Mouse (Mus musculus) activated CD4-positive, CD25-positive, alpha-beta regulatory T cell (primary cell): ENCODE results near the gene Cdk2ap2. TPM values are rescaled to one million over a fixed set of nuclear protein-coding genes. Genes with fewer than 3 reads are reported as not detected.

Experiments
- polyA plus RNA-seq, 2 experiments: library from polyadenylated mRNA; unstranded; fragments of 100-300 nt; shearing (Covaris generic); gene quantifications; one replicate each; pipeline ENCODE4 v1.2.1; 2017

Gene Cdk2ap2
- polyA plus RNA-seq = 100 to 1,000 TPM; 721 to 747 TPM

GRCm38 (mm10) chr19:4096642-4097440, at the start of gene Cdk2ap2:
TSS of gene Cdk2ap2 (plus strand) at chr19:4097182.

GRCm38 (mm10) chr19:4059069-4059740, 37.8 kb upstream of the Cdk2ap2 start, which contains the start of gene Gstp3:
TSS of gene Gstp3 (minus strand) at chr19:4059569.

GRCm38 (mm10) chr19:4081394-4081793, 15.6 kb upstream of the Cdk2ap2 start, which contains the start of gene Cabp2:
TSS of gene Cabp2 (plus strand) at chr19:4081578.

GRCm38 (mm10) chr19:4099837-4100717, 3.1 kb downstream of the Cdk2ap2 start, which contains the start of gene Pitpnm1:
TSS of gene Pitpnm1 (plus strand) at chr19:4099998.

GRCm38 (mm10) chr19:4125741-4126696, 29.0 kb downstream of the Cdk2ap2 start, which contains the start of gene Aip:
TSS of gene Aip (minus strand) at chr19:4125858.

GRCm38 (mm10) chr19:4139446-4139845, 42.5 kb downstream of the Cdk2ap2 start, which contains the start of gene Gpr152:
TSS of gene Gpr152 (plus strand) at chr19:4139787.

GRCm38 (mm10) chr19:4143759-4144268, 46.8 kb downstream of the Cdk2ap2 start, which contains the start of gene Cabp4:
TSS of gene Cabp4 (minus strand) at chr19:4144033.

GRCm38 (mm10) chr19:4148491-4148806, 51.5 kb downstream of the Cdk2ap2 start, which contains the start of gene Coro1b:
TSS of gene Coro1b (plus strand) at chr19:4148619.

Other genes starting within 250 kb of the Cdk2ap2 start
- 10 to 100 TPM in 1 of 2 experiments, 1 to 10 TPM in 1; 7.6 to 13.0 TPM for gene Chka, start 245.4 kb upstream of the Cdk2ap2 start, polyA plus RNA-seq
- gene Tcirg1, start 190.0 kb upstream of the Cdk2ap2 start, polyA plus RNA-seq = 10 to 100 TPM; 58.6 to 70.8 TPM
- 100 to 1,000 TPM; 218 to 241 TPM for gene Ndufs8, start 184.4 kb upstream of the Cdk2ap2 start, polyA plus RNA-seq
- 1 to 10 TPM in 1 of 2 experiments, under 1 TPM in 1; 0.63 to 1.3 TPM for gene Aldh3b1, start 167.4 kb upstream of the Cdk2ap2 start, polyA plus RNA-seq
- 10 to 100 TPM; 24.4 to 40.8 TPM for gene Unc93b1, start 162.0 kb upstream of the Cdk2ap2 start, polyA plus RNA-seq
- under 1 TPM in 1 of 2 experiments, not detected in 1; 0.20 TPM for gene Aldh3b3, start 138.5 kb upstream of the Cdk2ap2 start, polyA plus RNA-seq
- gene Aldh3b2, start 124.9 kb upstream of the Cdk2ap2 start, polyA plus RNA-seq = not detected
- gene Acy3, start 110.6 kb upstream of the Cdk2ap2 start, polyA plus RNA-seq = under 1 TPM in 1 of 2 experiments, not detected in 1; 0.66 TPM
- under 1 TPM in 1 of 2 experiments, not detected in 1; 0.12 TPM for gene Tbx10, start 104.4 kb upstream of the Cdk2ap2 start, polyA plus RNA-seq
- 10 to 100 TPM; 11.5 to 24.3 TPM for gene Nudt8, start 96.6 kb upstream of the Cdk2ap2 start, polyA plus RNA-seq
- gene Gm49405, start 96.6 kb upstream of the Cdk2ap2 start, polyA plus RNA-seq = 1 to 10 TPM in 1 of 2 experiments, under 1 TPM in 1; 0.42 to 2.4 TPM
- gene Doc2g, start 93.9 kb upstream of the Cdk2ap2 start, polyA plus RNA-seq = 1 to 10 TPM in 1 of 2 experiments, under 1 TPM in 1; 0.52 to 4.1 TPM
- 100 to 1,000 TPM; 134 to 170 TPM for gene Ndufv1, start 84.4 kb upstream of the Cdk2ap2 start, polyA plus RNA-seq
- 100 to 1,000 TPM; 602 to 648 TPM for gene Gstp1, start 59.2 kb upstream of the Cdk2ap2 start, polyA plus RNA-seq
- gene Gstp2, start 51.2 kb upstream of the Cdk2ap2 start, polyA plus RNA-seq = 10 to 100 TPM in 1 of 2 experiments, 1 to 10 TPM in 1; 2.0 to 12.8 TPM
- gene Gstp3, start 37.6 kb upstream of the Cdk2ap2 start, polyA plus RNA-seq = 100 to 1,000 TPM; 132 to 137 TPM
- gene Cabp2, start 15.6 kb upstream of the Cdk2ap2 start, polyA plus RNA-seq = not detected
- 100 to 1,000 TPM; 256 to 279 TPM for gene Pitpnm1, start 2.8 kb downstream of the Cdk2ap2 start, polyA plus RNA-seq
- 100 to 1,000 TPM; 195 to 206 TPM for gene Aip, start 28.7 kb downstream of the Cdk2ap2 start, polyA plus RNA-seq
- not detected for gene Gpr152, start 42.6 kb downstream of the Cdk2ap2 start, polyA plus RNA-seq
- under 1 TPM; 0.16 to 0.52 TPM for gene Cabp4, start 46.9 kb downstream of the Cdk2ap2 start, polyA plus RNA-seq
- 100 to 1,000 TPM; 293 to 521 TPM for gene Coro1b, start 51.4 kb downstream of the Cdk2ap2 start, polyA plus RNA-seq
- gene Ptprcap, start 56.4 kb downstream of the Cdk2ap2 start, polyA plus RNA-seq = 1,000 to 10,000 TPM; 1,707 to 1,870 TPM
- gene Rps6kb2, start 66.2 kb downstream of the Cdk2ap2 start, polyA plus RNA-seq = 10 to 100 TPM; 43.4 to 45.2 TPM
- gene Carns1, start 78.3 kb downstream of the Cdk2ap2 start, polyA plus RNA-seq = 10 to 100 TPM; 11.8 to 20.0 TPM
- 100 to 1,000 TPM; 624 to 764 TPM for gene Tbc1d10c, start 94.1 kb downstream of the Cdk2ap2 start, polyA plus RNA-seq
- 1,000 to 10,000 TPM; 1,254 to 1,335 TPM for gene Ppp1ca, start 94.9 kb downstream of the Cdk2ap2 start, polyA plus RNA-seq
- gene Rad9a, start 104.5 kb downstream of the Cdk2ap2 start, polyA plus RNA-seq = 10 to 100 TPM; 43.8 to 69.5 TPM
- gene Clcf1, start 117.1 kb downstream of the Cdk2ap2 start, polyA plus RNA-seq = 10 to 100 TPM; 20.4 to 31.3 TPM
- gene AC109138.7, start 117.2 kb downstream of the Cdk2ap2 start, polyA plus RNA-seq = not detected
- 100 to 1,000 TPM; 124 to 142 TPM for gene Pold4, start 134.7 kb downstream of the Cdk2ap2 start, polyA plus RNA-seq
- 1 to 10 TPM in 1 of 2 experiments, under 1 TPM in 1; 0.61 to 1.4 TPM for gene Ssh3, start 172.0 kb downstream of the Cdk2ap2 start, polyA plus RNA-seq
- gene Ankrd13d, start 186.0 kb downstream of the Cdk2ap2 start, polyA plus RNA-seq = 1 to 10 TPM; 3.2 to 8.3 TPM
- gene Grk2, start 209.0 kb downstream of the Cdk2ap2 start, polyA plus RNA-seq = 100 to 1,000 TPM; 351 to 389 TPM